Mouse (Mus musculus) G1E (cell line): ENCODE data around the gene Polr3e.

ENCODE experiments used
- CTCF ChIP-seq: IDR thresholded peaks from 2 replicates; pipeline ENCODE4 v1.5.1; 2012; ENCODE audit warnings: low read depth, low read length, inconsistent platforms, mixed read lengths
- GATA1 ChIP-seq: IDR thresholded peaks from 2 replicates; pipeline ENCODE4 v1.6.1; 2012; ENCODE audit warnings: borderline replicate concordance, low read length, inconsistent platforms, mixed read lengths

- TF ChIP-seq GATA1 = no peak
- TF ChIP-seq CTCF = no peak
Observed at GRCm38 (mm10) chr7:120938206-120938605, 20.7 kb downstream of the Polr3e start.
